Mouse (Mus musculus): ENCODE results near the gene Adgrb3.

DNA sequence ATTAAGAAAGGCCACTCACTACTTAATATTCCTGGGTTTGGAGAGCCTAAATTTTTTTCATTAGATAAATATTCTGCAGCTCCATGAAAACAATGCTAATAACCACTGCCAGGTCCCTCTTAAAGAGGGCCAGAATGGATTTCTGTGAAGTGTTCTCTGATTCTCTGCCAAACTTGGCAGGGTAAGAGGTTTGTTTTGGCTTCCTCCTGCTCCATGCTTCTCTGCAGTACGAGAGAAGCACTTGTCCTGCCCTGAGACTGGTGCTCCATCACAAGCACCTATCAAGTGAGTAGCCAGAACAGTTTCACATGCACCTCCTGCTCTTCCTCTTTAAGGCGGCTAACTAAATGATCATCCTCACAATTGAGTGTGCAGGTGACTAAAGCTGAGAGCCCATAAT is 771.9 kb downstream of the Adgrb3 start:
- TF ChIP-seq CTCF (conservative IDR thresholded peaks at IDR 0.05; ENCODE audit: low read length) (no peak), NANOG (IDR thresholded peaks at IDR 0.05; ENCODE audit: borderline replicate concordance, low read length) (no peak), POU5F1 (IDR thresholded peaks at IDR 0.05; ENCODE audit: borderline replicate concordance, low read length) (no peak)

All from E14TG2a.4 (cell line).